Mouse (Mus musculus): ENCODE data around the gene Wwox.

Wwox gene

GRCm38 (mm10) chr8:114902584-114902983 lies 463.1 kb downstream of the Wwox start:
- no peak for DNase-seq (ENCODE audit: low spot score in 2 of 2)

GRCm38 (mm10) chr8:114908086-114908485 lies 468.6 kb downstream of the Wwox start:
- DNase-seq (ENCODE audit: low spot score in 2 of 2), result no peak

- no peak for DNase-seq (ENCODE audit: low spot score in 2 of 2)
These were observed 469.1 kb downstream of the Wwox start for GRCm38 (mm10) chr8:114908589-114908988.

- no peak for DNase-seq (ENCODE audit: low spot score in 2 of 2)
These were observed 469.7 kb downstream of the Wwox start for GRCm38 (mm10) chr8:114909146-114909545.

GRCm38 (mm10) chr8:114911031-114911580 lies 471.7 kb downstream of the Wwox start:
- DNase-seq (ENCODE audit: low spot score in 2 of 2), result no peak

GRCm38 (mm10) chr8:114923629-114924028 lies 484.2 kb downstream of the Wwox start:
- DNase-seq (ENCODE audit: low spot score in 2 of 2), result no peak

GRCm38 (mm10) chr8:114927412-114927811 lies 488.0 kb downstream of the Wwox start:
- DNase-seq (ENCODE audit: low spot score in 2 of 2), result no peak

- no peak for DNase-seq (ENCODE audit: low spot score in 2 of 2)
These were observed 488.5 kb downstream of the Wwox start for GRCm38 (mm10) chr8:114927917-114928316.

- DNase-seq (ENCODE audit: low spot score in 2 of 2), result no peak
These were observed 490.1 kb downstream of the Wwox start for GRCm38 (mm10) chr8:114929597-114929996.

GRCm38 (mm10) chr8:114932071-114932630 lies 492.7 kb downstream of the Wwox start:
- DNase-seq (ENCODE audit: low spot score in 2 of 2), result no peak

GRCm38 (mm10) chr8:114933248-114933647 lies 493.8 kb downstream of the Wwox start:
- no peak for DNase-seq (ENCODE audit: low spot score in 2 of 2)

- DNase-seq (ENCODE audit: low spot score in 2 of 2), result peak in 1 of 2 experiments; percentile 10
These were observed 497.4 kb downstream of the Wwox start for GRCm38 (mm10) chr8:114936887-114937286.

GRCm38 (mm10) chr8:114939338-114939737 lies 499.9 kb downstream of the Wwox start:
- no peak for DNase-seq (ENCODE audit: low spot score in 2 of 2)

GRCm38 (mm10) chr8:114941096-114941495 lies 501.6 kb downstream of the Wwox start:
- no peak for DNase-seq (ENCODE audit: low spot score in 2 of 2)

GRCm38 (mm10) chr8:114941644-114942043 lies 502.2 kb downstream of the Wwox start:
- DNase-seq (ENCODE audit: low spot score in 2 of 2), result no peak

- DNase-seq (ENCODE audit: low spot score in 2 of 2), result no peak
These were observed 508.5 kb downstream of the Wwox start for GRCm38 (mm10) chr8:114947921-114948320.

GRCm38 (mm10) chr8:114956377-114957168 lies 517.1 kb downstream of the Wwox start:
- DNase-seq (ENCODE audit: low spot score in 2 of 2), result no peak

- DNase-seq (ENCODE audit: low spot score in 2 of 2), result no peak
These were observed 519.1 kb downstream of the Wwox start for GRCm38 (mm10) chr8:114958437-114959107.

- DNase-seq (ENCODE audit: low spot score in 2 of 2), result no peak
These were observed 520.0 kb downstream of the Wwox start for GRCm38 (mm10) chr8:114959406-114959805.

GRCm38 (mm10) chr8:114962494-114962893 lies 523.0 kb downstream of the Wwox start:
- DNase-seq (ENCODE audit: low spot score in 2 of 2), result no peak

GRCm38 (mm10) chr8:114963282-114963681 lies 523.8 kb downstream of the Wwox start:
- no peak for DNase-seq (ENCODE audit: low spot score in 2 of 2)

GRCm38 (mm10) chr8:114964206-114964605 lies 524.8 kb downstream of the Wwox start:
- DNase-seq (ENCODE audit: low spot score in 2 of 2), result no peak

All from cerebellum, postnatal 4 days (tissue).